Mouse (Mus musculus) liver, embryonic 14.5 days (tissue): ENCODE results near the gene Naip2. TPM values are rescaled to one million over a fixed set of nuclear protein-coding genes. Genes with fewer than 3 reads are reported as not detected.
"Not testable (repeated sequence)": the region's sequence is repeated elsewhere in the genome, so short reads cannot be mapped to it uniquely, and the experiment has no call there.

Experiments
- ATAC-seq: fragments of 200-750 bp; cut with Nextera tagmentation; 2 replicates; pipeline ENCODE4 v1.8.0; 2017; ENCODE audit warnings: moderate number of reproducible peaks, mild to moderate bottlenecking, moderate library complexity; ENCODE audit not compliant: insufficient read depth
- DNase-seq, 3 experiments: peaks; one replicate each; pipeline ENCODE4 v3.0.0-alpha.2; 2012 to 2013; ENCODE audit warnings: low read depth in 3 of 3, low spot score in 3 of 3
- H3K27ac ChIP-seq: fragments of 300-500 bp; sonication (generic); 2 replicates; pipeline ENCODE4 v1.5.1; 2014; ENCODE audit warnings: moderate library complexity, mild to moderate bottlenecking, control low read depth, inconsistent platforms
- H3K27me3 ChIP-seq: fragments of 300-500 bp; sonication (generic); 2 replicates; pipeline ENCODE4 v1.6.1; 2014; ENCODE audit warnings: mild to moderate bottlenecking, low read length, moderate library complexity; ENCODE audit not compliant: control insufficient read depth, insufficient read depth
- H3K36me3 ChIP-seq: fragments of 300-500 bp; sonication (generic); replicated peaks from 2 replicates; pipeline ENCODE4 v1.6.1; 2014; ENCODE audit warnings: low read depth; ENCODE audit not compliant: control insufficient read depth, insufficient read depth
- H3K4me1 ChIP-seq, 2 experiments: fragments of 200-500 bp in 1 of 2; fragments of 300-500 bp in 1 of 2; sonication (generic) in 1 of 2; replicated peaks; 2 replicates each; pipeline ENCODE4 v1.6.1; 2012 to 2014; ENCODE audit warnings: antibody characterized with exemption in 1 of 2, inconsistent platforms in 1 of 2, low read length in 1 of 2; ENCODE audit not compliant: control insufficient read depth in 2 of 2, insufficient read depth in 2 of 2
- H3K4me2 ChIP-seq: fragments of 300-500 bp; sonication (generic); 2 replicates; pipeline ENCODE4 v1.6.1; 2014; ENCODE audit warnings: low read depth, mild to moderate bottlenecking, control low read depth, moderate library complexity
- H3K4me3 ChIP-seq, 2 experiments: fragments of 200-500 bp in 1 of 2; fragments of 300-500 bp in 1 of 2; sonication (generic) in 1 of 2; 2 replicates each; pipeline ENCODE4 v1.5.1; 2012 to 2014; ENCODE audit warnings: low read depth in 2 of 2, low read length in 2 of 2, mild to moderate bottlenecking in 2 of 2, control low read depth in 1 of 2, inconsistent platforms in 1 of 2, moderate library complexity in 1 of 2; ENCODE audit not compliant: insufficient read depth in 1 of 2
- H3K9ac ChIP-seq: fragments of 300-500 bp; sonication (generic); replicated peaks from 2 replicates; pipeline ENCODE4 v1.6.1; 2014; ENCODE audit warnings: mild to moderate bottlenecking, control low read depth, moderate library complexity
- H3K9me3 ChIP-seq: fragments of 300-500 bp; sonication (generic); 2 replicates; pipeline ENCODE4 v1.6.1; 2016; ENCODE audit warnings: low read length, mixed read lengths; ENCODE audit not compliant: control insufficient read depth
- CTCF ChIP-seq: IDR thresholded peaks from 2 replicates; pipeline ENCODE4 v1.5.1; 2016; ENCODE audit warnings: antibody characterized with exemption, low read depth, control low read depth
- EP300 ChIP-seq: IDR thresholded peaks from 2 replicates; pipeline ENCODE4 v1.6.1; 2016; ENCODE audit warnings: antibody characterized with exemption, low read depth
- WGBS: fragments of 180-500 bp; shearing (Covaris S2); extraction: QIAGEN DNeasy Blood & Tissue Kit; methylation state at CpG from one replicate; pipeline ENCODE4 v1.1.7; 2014; ENCODE audit not compliant: insufficient replicate concordance; 5-methylcytosine and 5-hydroxymethylcytosine counted together
- polyA plus RNA-seq, 2 experiments: library from polyadenylated mRNA; depleted of rRNA in 1 of 2; stranded (reverse) in 1 of 2; unstranded in 1 of 2; fragments of >200 nt; fragmentation: Nextera tagmentation in 1 of 2; extraction: Ambion mirVana in 1 of 2; gene quantifications; 2 replicates each; pipeline versions ENCODE4 v1.2.1 to v1.2.3; 2012 to 2014

The Naip2 gene
- 1.2 and 1.9 TPM in 2 replicates for polyA plus RNA-seq (2012; rRNA removed)
- polyA plus RNA-seq (2014; fragmentation: Nextera tagmentation; extraction: Ambion mirVana) = 2.0 and 2.6 TPM in 2 replicates

- 4% methylated on average over 3 of the region's 3 CpGs for WGBS
- Histone ChIP-seq H3K27ac (peak within 1 kb of the TSS; percentile 30), H3K4me2 (peak within 1 kb of the TSS; percentile 64), H3K4me3 (peak within 1 kb of the TSS; percentile 42 to 58), H3K9ac (peak within 1 kb of the TSS; percentile 31)
- not testable (repeated sequence) for H3K27me3 ChIP-seq, H3K4me1 ChIP-seq, H3K9me3 ChIP-seq, H3K36me3 ChIP-seq, DNase-seq
- ATAC-seq = peak; percentile 85
These were observed at the start of gene Naip2 for GRCm38 (mm10) chr13:100201659-100202333. Gene Naip2, minus strand, starts transcription at chr13:100202092.

- peak overlapping the region; percentile 8 to 14; a peak in 1 of 4 replicates for H3K4me3 ChIP-seq
- 0 out of 2 replicates have a peak, but pooled peaks have one; percentile 31 for ATAC-seq
- H3K4me2 ChIP-seq, H3K27ac ChIP-seq, H3K9me3 ChIP-seq, H3K9ac ChIP-seq, H3K4me1 ChIP-seq, H3K27me3 ChIP-seq, H3K36me3 ChIP-seq, DNase-seq: not testable (repeated sequence)
- 9% methylated on average over 5 of the region's 5 CpGs for WGBS
These were observed 45.1 kb upstream of the Naip2 start for GRCm38 (mm10) chr13:100246896-100247519.

- not testable (repeated sequence) for H3K27ac ChIP-seq, ATAC-seq, H3K27me3 ChIP-seq, H3K36me3 ChIP-seq, H3K4me2 ChIP-seq, H3K9me3 ChIP-seq, H3K4me1 ChIP-seq, H3K9ac ChIP-seq, DNase-seq
- peak within 1 kb of the TSS; percentile 8 to 14; a peak in 1 of 4 replicates for H3K4me3 ChIP-seq
- 59% methylated on average over 4 of the region's 4 CpGs for WGBS
These were observed 44.3 kb upstream of the Naip2 start, which contains the start of gene Naip5 for GRCm38 (mm10) chr13:100246223-100246622. Gene Naip5, minus strand, starts transcription at chr13:100246323.

- no peak overlapping the region for H3K27ac ChIP-seq
- DNase-seq (no peak), ATAC-seq (no peak)
- TF ChIP-seq EP300 (no peak), CTCF (no peak)
- no peak overlapping the region for H3K4me2 ChIP-seq
- no peaks in the 10 kb centered on the region for H3K9me3 ChIP-seq
- H3K9ac ChIP-seq = no peak overlapping the region
- no peaks in the 10 kb centered on the region for H3K27me3 ChIP-seq
- H3K36me3 ChIP-seq = no peaks in the 10 kb centered on the region
- H3K4me3 ChIP-seq = no peak overlapping the region
- no peaks in the 10 kb centered on the region for H3K4me1 ChIP-seq
These were observed 41.8 kb upstream of the Naip2 start for GRCm38 (mm10) chr13:100243702-100244101.

DNA sequence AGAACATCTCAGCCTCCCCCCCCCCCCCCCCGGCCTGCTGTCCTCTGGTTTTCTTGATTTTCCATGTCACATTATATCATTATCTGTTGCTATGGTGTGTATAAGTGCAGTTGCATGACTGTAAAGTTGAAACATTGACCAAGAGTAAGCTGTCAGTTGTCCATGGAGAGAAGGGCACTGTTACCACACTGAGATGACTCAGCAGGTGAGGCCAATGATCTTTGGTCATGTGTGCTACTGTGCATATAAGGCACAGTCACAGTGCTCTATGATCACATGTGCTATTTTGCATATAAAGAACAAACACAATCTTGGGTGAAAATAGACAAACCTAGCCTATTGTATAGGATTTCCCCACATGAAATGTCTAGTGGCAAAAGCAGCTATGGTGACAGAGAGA, 11.8 kb upstream of the Naip2 start:
- not testable (repeated sequence) for H3K4me1 ChIP-seq, H3K36me3 ChIP-seq, H3K9me3 ChIP-seq, H3K9ac ChIP-seq, H3K4me2 ChIP-seq, H3K27me3 ChIP-seq, H3K4me3 ChIP-seq, ATAC-seq, H3K27ac ChIP-seq, DNase-seq
- WGBS = 27% methylated on average over 1 of the region's 1 CpGs
